Mouse (Mus musculus) embryonic facial prominence, embryonic 10.5 days (tissue): ENCODE measurements around the gene Dapk3. TPM values are rescaled to one million over a fixed set of nuclear protein-coding genes. Genes with fewer than 3 reads are reported as not detected.
A peak's percentile ranks its signal among the peaks of the same experiment; 100 is the strongest.

ENCODE experiments used
- DNase-seq: peaks from one replicate; pipeline ENCODE4 v3.0.0-alpha.2; 2017; ENCODE audit warnings: low spot score
- H3K27ac ChIP-seq: fragments of 300-500 bp; sonication (generic); replicated peaks from 2 replicates; pipeline ENCODE4 v1.5.1; 2016; ENCODE audit warnings: mild to moderate bottlenecking
- H3K27me3 ChIP-seq: fragments of 300-500 bp; sonication (generic); replicated peaks from 2 replicates; pipeline ENCODE4 v1.6.1; 2016; ENCODE audit warnings: low read depth, mild to moderate bottlenecking; ENCODE audit not compliant: poor library complexity, severe bottlenecking
- H3K36me3 ChIP-seq: fragments of 300-500 bp; sonication (generic); replicated peaks from 2 replicates; pipeline ENCODE4 v1.6.1; 2016; ENCODE audit warnings: mild to moderate bottlenecking, moderate library complexity
- H3K4me1 ChIP-seq: fragments of 300-500 bp; sonication (generic); 2 replicates; pipeline ENCODE4 v1.6.1; 2016
- H3K4me3 ChIP-seq: fragments of 300-500 bp; sonication (generic); 2 replicates; pipeline ENCODE4 v1.5.1; 2016; ENCODE audit warnings: mild to moderate bottlenecking, moderate library complexity
- H3K9me3 ChIP-seq: fragments of 300-500 bp; sonication (generic); 2 replicates; pipeline ENCODE4 v1.6.1; 2016; ENCODE audit warnings: mild to moderate bottlenecking
- WGBS: fragments of 180-500 bp; shearing (Covaris S2); methylation state at CpG from one replicate; pipeline ENCODE4 v1.1.7; 2016; 5-methylcytosine and 5-hydroxymethylcytosine counted together
- polyA plus RNA-seq: library from polyadenylated mRNA; unstranded; fragments of >200 nt; fragmentation: Nextera tagmentation; extraction: Ambion mirVana; gene quantifications from 2 replicates; pipeline ENCODE4 v1.2.1, GENCODE M21; 2016

The Dapk3 gene
- polyA plus RNA-seq, 1 experiment from 2014 or later, result 51.5 TPM

- Histone ChIP-seq H3K36me3 (peaks cover 66% of the 10 kb centered on the region), H3K4me3 (peak overlapping the region; percentile 93), H3K4me1 (peaks cover 62% of the 10 kb centered on the region), H3K9me3 (no peaks in the 10 kb centered on the region), H3K27me3 (peaks cover 3% of the 10 kb centered on the region), H3K27ac (peak overlapping the region; percentile 98)
- 68% methylated on average over 10 of the region's 10 CpGs for WGBS
- no peak for DNase-seq
Observed at GRCm38 (mm10) chr10:81140717-81141454, 41.9 kb upstream of the Dapk3 start.

DNA sequence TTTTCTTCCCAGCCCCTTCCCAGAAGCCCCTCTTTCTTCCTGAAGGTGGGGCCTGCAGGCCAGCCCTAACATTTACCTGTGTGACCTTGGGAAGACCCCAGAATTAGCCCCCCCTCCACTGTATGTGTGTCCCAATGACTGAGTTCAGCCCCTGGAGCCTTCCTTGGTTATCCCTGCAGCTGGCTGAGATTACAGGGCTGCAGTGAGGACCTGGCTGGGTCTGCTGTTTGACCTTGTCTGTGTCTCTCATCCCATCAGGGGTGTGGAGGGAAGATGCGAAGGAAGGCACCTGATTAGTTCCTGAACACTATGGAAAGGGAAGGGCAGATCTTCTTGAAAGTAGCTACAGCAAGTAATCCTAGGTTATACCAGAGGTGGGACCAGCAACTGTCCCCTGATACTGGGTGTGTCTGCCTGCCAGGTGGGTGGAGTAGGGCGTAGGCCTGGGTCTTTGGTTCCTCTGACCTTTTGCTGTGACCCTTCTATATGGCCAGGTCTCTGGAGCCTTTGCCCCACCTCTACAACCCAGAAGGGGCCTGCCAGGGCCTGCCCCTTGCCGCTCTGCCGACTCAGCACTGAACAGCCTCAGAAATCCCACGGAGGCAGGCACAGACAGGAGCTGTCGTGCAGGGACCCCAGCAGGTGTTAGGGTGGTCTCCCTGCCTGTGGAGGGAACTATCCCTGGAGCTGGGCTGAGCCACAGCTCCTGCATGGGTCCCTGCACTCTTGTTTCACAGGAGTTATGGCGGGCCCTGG is 41.2 kb upstream of the Dapk3 start:
- 81% methylated on average over 7 of the region's 7 CpGs for WGBS
- Histone ChIP-seq H3K4me3 (peak overlapping the region; percentile 93; the same call in 1 of the 2 replicates), H3K4me1 (peaks cover 57% of the 10 kb centered on the region), H3K27me3 (no peaks in the 10 kb centered on the region), H3K9me3 (no peaks in the 10 kb centered on the region), H3K27ac (peak overlapping the region; percentile 98; the same call in 1 of the 2 replicates), H3K36me3 (peaks cover 73% of the 10 kb centered on the region)
- DNase-seq, result no peak

GRCm38 (mm10) chr10:81142551-81142981 is 40.2 kb upstream of the Dapk3 start:
- H3K27ac ChIP-seq, result peak overlapping the region; percentile 5; the same call in 1 of the 2 replicates
- DNase-seq, result no peak
- 76% methylated on average over 5 of the region's 5 CpGs for WGBS
- H3K4me3 ChIP-seq, result peak overlapping the region; percentile 11; the same call in 1 of the 2 replicates
- no peaks in the 10 kb centered on the region for H3K9me3 ChIP-seq
- no peaks in the 10 kb centered on the region for H3K27me3 ChIP-seq
- H3K4me1 ChIP-seq, result peaks cover 57% of the 10 kb centered on the region
- H3K36me3 ChIP-seq, result peaks cover 83% of the 10 kb centered on the region

DNA sequence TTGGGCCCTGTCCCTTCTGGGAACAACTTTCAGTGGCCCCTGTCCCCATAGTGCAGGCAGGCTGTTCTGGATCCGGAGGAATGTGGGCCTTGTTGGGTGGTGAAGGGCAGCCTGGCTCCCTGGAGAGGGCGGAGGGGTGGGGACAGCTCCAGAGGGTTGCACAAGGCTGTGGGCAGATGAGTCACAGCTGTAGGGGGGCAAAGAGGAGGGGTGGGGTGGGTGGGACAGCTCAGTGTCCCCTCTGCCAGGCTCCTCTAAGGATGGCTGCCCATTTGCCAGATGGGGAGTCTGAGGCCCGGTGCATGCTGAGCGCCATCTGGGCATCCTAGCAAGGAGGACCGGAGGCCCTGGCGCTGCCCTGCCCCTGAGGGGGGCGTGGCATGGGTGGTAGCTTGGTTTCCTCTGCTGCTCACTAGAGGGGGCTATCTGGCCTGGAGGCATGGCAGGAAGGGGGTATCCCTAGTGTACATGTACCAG is 39.6 kb upstream of the Dapk3 start:
- H3K4me1 ChIP-seq, result peaks cover 54% of the 10 kb centered on the region
- no peaks in the 10 kb centered on the region for H3K27me3 ChIP-seq
- H3K36me3 ChIP-seq, result peaks cover 89% of the 10 kb centered on the region
- H3K9me3 ChIP-seq, result no peaks in the 10 kb centered on the region
- WGBS, result 95% methylated on average over 7 of the region's 7 CpGs
- no peak for DNase-seq
- peak overlapping the region; percentile 5; the same call in 1 of the 2 replicates for H3K27ac ChIP-seq
- H3K4me3 ChIP-seq, result no peak overlapping the region

GRCm38 (mm10) chr10:81143845-81144437 is 38.9 kb upstream of the Dapk3 start:
- peaks cover 46% of the 10 kb centered on the region for H3K4me1 ChIP-seq
- H3K9me3 ChIP-seq, result no peaks in the 10 kb centered on the region
- H3K36me3 ChIP-seq, result peaks cover 96% of the 10 kb centered on the region
- WGBS, result 95% methylated on average over 52 of the region's 52 CpGs
- peak overlapping the region; percentile 11; the same call in 1 of the 2 replicates for H3K4me3 ChIP-seq
- no peaks in the 10 kb centered on the region for H3K27me3 ChIP-seq
- no peak for DNase-seq
- H3K27ac ChIP-seq, result no peak overlapping the region

GRCm38 (mm10) chr10:81144667-81145066 is 38.1 kb upstream of the Dapk3 start:
- WGBS, result 95% methylated on average over 27 of the region's 27 CpGs
- no peaks in the 10 kb centered on the region for H3K27me3 ChIP-seq
- no peaks in the 10 kb centered on the region for H3K9me3 ChIP-seq
- peaks cover 98% of the 10 kb centered on the region for H3K36me3 ChIP-seq
- no peak for DNase-seq
- H3K4me3 ChIP-seq, result no peak overlapping the region
- no peak overlapping the region for H3K27ac ChIP-seq
- peaks cover 39% of the 10 kb centered on the region for H3K4me1 ChIP-seq

GRCm38 (mm10) chr10:81145307-81145706 is 37.5 kb upstream of the Dapk3 start:
- 94% methylated on average over 6 of the region's 6 CpGs for WGBS
- Histone ChIP-seq H3K36me3 (peaks cover 100% of the 10 kb centered on the region), H3K27me3 (no peaks in the 10 kb centered on the region), H3K4me3 (0 out of 2 replicates have a peak overlapping the region, but pooled peaks have one; percentile 12), H3K9me3 (no peaks in the 10 kb centered on the region), H3K27ac (no peak overlapping the region), H3K4me1 (peaks cover 33% of the 10 kb centered on the region)
- no peak for DNase-seq

GRCm38 (mm10) chr10:81145778-81146177 is 37.0 kb upstream of the Dapk3 start:
- peaks cover 98% of the 10 kb centered on the region for H3K36me3 ChIP-seq
- 0 out of 2 replicates have a peak overlapping the region, but pooled peaks have one; percentile 12 for H3K4me3 ChIP-seq
- no peak overlapping the region for H3K27ac ChIP-seq
- no peak for DNase-seq
- H3K4me1 ChIP-seq, result peaks cover 28% of the 10 kb centered on the region
- no peaks in the 10 kb centered on the region for H3K27me3 ChIP-seq
- WGBS, result 88% methylated on average over 7 of the region's 7 CpGs
- H3K9me3 ChIP-seq, result no peaks in the 10 kb centered on the region

- Histone ChIP-seq H3K4me3 (no peak overlapping the region), H3K9me3 (no peaks in the 10 kb centered on the region), H3K27me3 (no peaks in the 10 kb centered on the region), H3K4me1 (peaks cover 23% of the 10 kb centered on the region), H3K36me3 (peaks cover 93% of the 10 kb centered on the region), H3K27ac (no peak overlapping the region)
- DNase-seq, result no peak
- WGBS, result 88% methylated on average over 4 of the region's 4 CpGs
Observed at GRCm38 (mm10) chr10:81146296-81146695, 36.5 kb upstream of the Dapk3 start.

DNA sequence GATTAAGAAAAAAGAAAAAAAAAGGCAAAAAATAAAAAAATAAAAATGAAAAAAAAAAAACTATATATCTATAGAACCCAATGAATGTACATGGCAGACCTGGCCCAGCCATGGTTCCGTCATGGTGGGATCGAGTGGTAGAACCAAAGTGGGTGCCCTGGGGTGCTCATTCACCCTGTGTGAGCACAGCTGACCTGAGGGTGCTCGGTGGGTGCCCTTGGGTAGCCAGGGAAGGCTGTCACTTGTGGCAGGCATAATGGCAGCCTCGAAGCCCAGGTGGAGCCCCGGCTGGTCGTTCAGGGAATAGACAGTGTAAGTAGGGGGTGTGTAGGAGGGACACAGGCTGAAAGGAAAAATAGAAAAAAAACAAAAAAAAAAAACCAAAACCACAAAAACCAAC is 31.5 kb upstream of the Dapk3 start:
- peaks cover 86% of the 10 kb centered on the region for H3K36me3 ChIP-seq
- no peak for DNase-seq

GRCm38 (mm10) chr10:81152609-81153008 is 30.2 kb upstream of the Dapk3 start:
- H3K4me1 ChIP-seq, result peaks cover 20% of the 10 kb centered on the region
- H3K4me3 ChIP-seq, result no peak overlapping the region
- no peak for DNase-seq
- H3K27me3 ChIP-seq, result no peaks in the 10 kb centered on the region
- 74% methylated on average over 12 of the region's 12 CpGs for WGBS
- H3K36me3 ChIP-seq, result peaks cover 86% of the 10 kb centered on the region
- peak overlapping the region; percentile 26; the same call in 1 of the 2 replicates for H3K27ac ChIP-seq
- no peaks in the 10 kb centered on the region for H3K9me3 ChIP-seq

More for the DNA sequence above, 31.5 kb upstream of the Dapk3 start:
- Histone ChIP-seq H3K27ac (no peak overlapping the region), H3K4me3 (no peak overlapping the region), H3K27me3 (no peaks in the 10 kb centered on the region), H3K9me3 (no peaks in the 10 kb centered on the region), H3K4me1 (peaks cover 20% of the 10 kb centered on the region)
- 83% methylated on average over 6 of the region's 6 CpGs for WGBS

GRCm38 (mm10) chr10:81154313-81154712 is 28.5 kb upstream of the Dapk3 start:
- DNase-seq, result no peak
- Histone ChIP-seq H3K4me3 (peak overlapping the region; percentile 2; the same call in 1 of the 2 replicates), H3K36me3 (peaks cover 86% of the 10 kb centered on the region), H3K27me3 (no peaks in the 10 kb centered on the region), H3K27ac (no peak overlapping the region), H3K9me3 (no peaks in the 10 kb centered on the region), H3K4me1 (peaks cover 20% of the 10 kb centered on the region)
- WGBS, result 91% methylated on average over 12 of the region's 12 CpGs
